Mouse (Mus musculus) kidney, embryonic 16.5 days (tissue): ENCODE data around the gene Ppp1r32. TPM values are rescaled to one million over a fixed set of nuclear protein-coding genes. Genes with fewer than 3 reads are reported as not detected.

Experiments
- ATAC-seq: fragments of 200-750 bp; cut with Nextera tagmentation; 2 replicates; pipeline ENCODE4 v1.8.0; 2017; ENCODE audit warnings: moderate TSS enrichment; ENCODE audit not compliant: low FRiP score, low TSS enrichment
- H3K27ac ChIP-seq: fragments of 300-500 bp; sonication (generic); 2 replicates; pipeline ENCODE4 v1.5.1; 2014; ENCODE audit warnings: low read length
- H3K27me3 ChIP-seq: fragments of 300-500 bp; sonication (generic); 2 replicates; pipeline ENCODE4 v1.6.1; 2014; ENCODE audit warnings: low read length, control low read depth, mixed read lengths; ENCODE audit not compliant: insufficient read depth
- H3K36me3 ChIP-seq: fragments of 300-500 bp; sonication (generic); 2 replicates; pipeline ENCODE4 v1.6.1; 2014; ENCODE audit warnings: low read length, control low read depth, mixed read lengths; ENCODE audit not compliant: insufficient read depth
- H3K4me1 ChIP-seq: fragments of 300-500 bp; sonication (generic); 2 replicates; pipeline ENCODE4 v1.6.1; 2014; ENCODE audit warnings: low read length, control low read depth, mixed read lengths; ENCODE audit not compliant: insufficient read depth
- H3K4me2 ChIP-seq: fragments of 300-500 bp; sonication (generic); replicated peaks from 2 replicates; pipeline ENCODE4 v1.6.1; 2014; ENCODE audit warnings: low read depth, low read length
- H3K4me3 ChIP-seq: fragments of 300-500 bp; sonication (generic); 2 replicates; pipeline ENCODE4 v1.5.1; 2014; ENCODE audit warnings: mild to moderate bottlenecking, low read length
- H3K9ac ChIP-seq: fragments of 300-500 bp; sonication (generic); replicated peaks from 2 replicates; pipeline ENCODE4 v1.6.1; 2014; ENCODE audit warnings: low read length
- H3K9me3 ChIP-seq: fragments of 300-500 bp; sonication (generic); 2 replicates; pipeline ENCODE4 v1.6.1; 2016; ENCODE audit warnings: low read length, control low read depth
- WGBS: fragments of 180-500 bp; shearing (Covaris S2); extraction: QIAGEN DNeasy Blood & Tissue Kit; methylation state at CpG from one replicate; pipeline ENCODE4 v1.1.7; 2014; 5-methylcytosine and 5-hydroxymethylcytosine counted together
- polyA plus RNA-seq: library from polyadenylated mRNA; unstranded; fragments of >200 nt; fragmentation: Nextera tagmentation; extraction: Ambion mirVana; gene quantifications from 2 replicates; pipeline ENCODE4 v1.2.1, GENCODE M21; 2015

Ppp1r32 gene
- polyA plus RNA-seq, 1 experiment from 2014 or later, result not detected

- no peak for ATAC-seq
- Histone ChIP-seq H3K4me3 (no peak overlapping the region), H3K9me3 (no peaks in the 10 kb centered on the region), H3K4me1 (no peaks in the 10 kb centered on the region), H3K4me2 (no peak overlapping the region), H3K36me3 (0 out of 2 replicates have a peak, but pooled peaks cover 3% of the 10 kb centered on the region), H3K27ac (no peak overlapping the region), H3K27me3 (no peaks in the 10 kb centered on the region), H3K9ac (no peak overlapping the region)
- WGBS, result 84% methylated on average over 7 of the region's 7 CpGs
These were observed 34.5 kb downstream of the Ppp1r32 start for GRCm38 (mm10) chr19:10448275-10448674.

GRCm38 (mm10) chr19:10444685-10445369 is 37.9 kb downstream of the Ppp1r32 start:
- 93% methylated on average over 15 of the region's 15 CpGs for WGBS
- Histone ChIP-seq H3K36me3 (0 out of 2 replicates have a peak, but pooled peaks cover 3% of the 10 kb centered on the region), H3K4me2 (no peak overlapping the region), H3K4me1 (no peaks in the 10 kb centered on the region), H3K9me3 (no peaks in the 10 kb centered on the region), H3K4me3 (no peak overlapping the region), H3K27ac (no peak overlapping the region), H3K9ac (no peak overlapping the region), H3K27me3 (no peaks in the 10 kb centered on the region)
- ATAC-seq, result no peak

- Histone ChIP-seq H3K9ac (no peak overlapping the region), H3K4me3 (no peak overlapping the region), H3K36me3 (no peaks in the 10 kb centered on the region), H3K27ac (no peak overlapping the region), H3K4me1 (no peaks in the 10 kb centered on the region), H3K4me2 (no peak overlapping the region), H3K27me3 (no peaks in the 10 kb centered on the region), H3K9me3 (no peaks in the 10 kb centered on the region)
- ATAC-seq, result no peak
- WGBS, result 55% methylated on average over 1 of the region's 1 CpGs
These were observed 45.2 kb downstream of the Ppp1r32 start for GRCm38 (mm10) chr19:10437521-10437920.

GRCm38 (mm10) chr19:10436726-10437125 is 46.0 kb downstream of the Ppp1r32 start:
- no peaks in the 10 kb centered on the region for H3K9me3 ChIP-seq
- H3K36me3 ChIP-seq, result no peaks in the 10 kb centered on the region
- no peaks in the 10 kb centered on the region for H3K4me1 ChIP-seq
- no peak overlapping the region for H3K4me3 ChIP-seq
- ATAC-seq, result 0 out of 2 replicates have a peak, but pooled peaks have one; percentile 28
- H3K27me3 ChIP-seq, result no peaks in the 10 kb centered on the region
- no peak overlapping the region for H3K4me2 ChIP-seq
- H3K27ac ChIP-seq, result no peak overlapping the region
- H3K9ac ChIP-seq, result no peak overlapping the region
- WGBS, result 35% methylated on average over 1 of the region's 1 CpGs

GRCm38 (mm10) chr19:10435908-10436307 is 46.8 kb downstream of the Ppp1r32 start:
- ATAC-seq, result peak; percentile 13; the same call in 1 of the 2 replicates
- H3K4me2 ChIP-seq, result no peak overlapping the region
- H3K9ac ChIP-seq, result no peak overlapping the region
- H3K27ac ChIP-seq, result no peak overlapping the region
- no peak overlapping the region for H3K4me3 ChIP-seq
- no peaks in the 10 kb centered on the region for H3K36me3 ChIP-seq
- H3K9me3 ChIP-seq, result no peaks in the 10 kb centered on the region
- H3K27me3 ChIP-seq, result no peaks in the 10 kb centered on the region
- H3K4me1 ChIP-seq, result no peaks in the 10 kb centered on the region
- 33% methylated on average over 3 of the region's 3 CpGs for WGBS

GRCm38 (mm10) chr19:10434927-10435326 is 47.8 kb downstream of the Ppp1r32 start:
- H3K36me3 ChIP-seq, result no peaks in the 10 kb centered on the region
- H3K4me2 ChIP-seq, result no peak overlapping the region
- H3K9ac ChIP-seq, result no peak overlapping the region
- no peaks in the 10 kb centered on the region for H3K9me3 ChIP-seq
- no peak overlapping the region for H3K27ac ChIP-seq
- no peaks in the 10 kb centered on the region for H3K27me3 ChIP-seq
- no peaks in the 10 kb centered on the region for H3K4me1 ChIP-seq
- ATAC-seq, result no peak
- no peak overlapping the region for H3K4me3 ChIP-seq
- WGBS, result 71% methylated on average over 6 of the region's 6 CpGs

- ATAC-seq, result no peak
- Histone ChIP-seq H3K4me2 (no peak overlapping the region), H3K27me3 (no peaks in the 10 kb centered on the region), H3K36me3 (no peaks in the 10 kb centered on the region), H3K4me3 (no peak overlapping the region), H3K27ac (no peak overlapping the region), H3K4me1 (peaks cover 6% of the 10 kb centered on the region; the same call in 1 of the 2 replicates), H3K9ac (no peak overlapping the region), H3K9me3 (no peaks in the 10 kb centered on the region)
- WGBS, result 68% methylated on average over 9 of the region's 9 CpGs
These were observed 48.7 kb downstream of the Ppp1r32 start for GRCm38 (mm10) chr19:10433879-10434540.

- Histone ChIP-seq H3K4me3 (no peak overlapping the region), H3K4me1 (peaks cover 13% of the 10 kb centered on the region), H3K36me3 (no peaks in the 10 kb centered on the region), H3K9me3 (no peaks in the 10 kb centered on the region), H3K27ac (no peak overlapping the region), H3K27me3 (no peaks in the 10 kb centered on the region), H3K4me2 (no peak overlapping the region), H3K9ac (no peak overlapping the region)
- no peak for ATAC-seq
- WGBS, result 80% methylated on average over 7 of the region's 7 CpGs
These were observed 49.5 kb downstream of the Ppp1r32 start for GRCm38 (mm10) chr19:10433225-10433624.

- no peak for ATAC-seq
- H3K27ac ChIP-seq, result no peak overlapping the region
- no peaks in the 10 kb centered on the region for H3K36me3 ChIP-seq
- 55% methylated on average over 4 of the region's 4 CpGs for WGBS
- peaks cover 27% of the 10 kb centered on the region for H3K4me1 ChIP-seq
- H3K27me3 ChIP-seq, result no peaks in the 10 kb centered on the region
- no peak overlapping the region for H3K9ac ChIP-seq
- H3K4me2 ChIP-seq, result no peak overlapping the region
- H3K4me3 ChIP-seq, result no peak overlapping the region
- no peaks in the 10 kb centered on the region for H3K9me3 ChIP-seq
These were observed 50.9 kb downstream of the Ppp1r32 start for GRCm38 (mm10) chr19:10431841-10432240.

GRCm38 (mm10) chr19:10431410-10431809 is 51.3 kb downstream of the Ppp1r32 start:
- Histone ChIP-seq H3K4me3 (no peak overlapping the region), H3K4me2 (no peak overlapping the region), H3K27me3 (no peaks in the 10 kb centered on the region), H3K9me3 (no peaks in the 10 kb centered on the region), H3K9ac (no peak overlapping the region), H3K27ac (no peak overlapping the region), H3K36me3 (no peaks in the 10 kb centered on the region), H3K4me1 (peaks cover 31% of the 10 kb centered on the region)
- WGBS, result 41% methylated on average over 3 of the region's 3 CpGs
- ATAC-seq, result no peak
